Mouse (Mus musculus) heart, embryonic 15.5 days (tissue): ENCODE measurements around the gene Ugt1a10. TPM values are rescaled to one million over a fixed set of nuclear protein-coding genes. Genes with fewer than 3 reads are reported as not detected.

ENCODE experiments used
- ATAC-seq: fragments of 200-750 bp; cut with Nextera tagmentation; replicated peaks from 2 replicates; pipeline ENCODE4 v1.8.0; 2017; ENCODE audit warnings: low read depth, moderate TSS enrichment; ENCODE audit not compliant: insufficient number of reproducible peaks, insufficient read depth, low FRiP score
- H3K27ac ChIP-seq: fragments of 300-500 bp; sonication (generic); 2 replicates; pipeline ENCODE4 v1.5.1; 2015; ENCODE audit warnings: mild to moderate bottlenecking, inconsistent platforms
- H3K27me3 ChIP-seq: fragments of 300-500 bp; sonication (generic); 2 replicates; pipeline ENCODE4 v1.6.1; 2015; ENCODE audit warnings: inconsistent platforms
- H3K36me3 ChIP-seq: fragments of 300-500 bp; sonication (generic); 2 replicates; pipeline ENCODE4 v1.6.1; 2015; ENCODE audit warnings: mild to moderate bottlenecking, inconsistent platforms
- H3K4me1 ChIP-seq: fragments of 300-500 bp; sonication (generic); replicated peaks from 2 replicates; pipeline ENCODE4 v1.6.1; 2015; ENCODE audit warnings: inconsistent platforms
- H3K4me2 ChIP-seq: fragments of 300-500 bp; sonication (generic); 2 replicates; pipeline ENCODE4 v1.6.1; 2015; ENCODE audit warnings: inconsistent platforms, mild to moderate bottlenecking, moderate library complexity
- H3K4me3 ChIP-seq: fragments of 300-500 bp; sonication (generic); 2 replicates; pipeline ENCODE4 v1.5.1; 2015; ENCODE audit warnings: mild to moderate bottlenecking, inconsistent platforms
- H3K9ac ChIP-seq: fragments of 300-500 bp; sonication (generic); 2 replicates; pipeline ENCODE4 v1.6.1; 2015; ENCODE audit warnings: mild to moderate bottlenecking, inconsistent platforms
- H3K9me3 ChIP-seq: fragments of 300-500 bp; sonication (generic); replicated peaks from 2 replicates; pipeline ENCODE4 v1.6.1; 2016; ENCODE audit warnings: inconsistent platforms
- WGBS: fragments of 180-500 bp; shearing (Covaris S2); methylation state at CpG from one replicate; pipeline ENCODE4 v1.1.7; 2015; ENCODE audit warnings: mixed read lengths; 5-methylcytosine and 5-hydroxymethylcytosine counted together
- polyA plus RNA-seq: library from polyadenylated mRNA; unstranded; fragments of >200 nt; fragmentation: Nextera tagmentation; extraction: Ambion mirVana; gene quantifications from 2 replicates; pipeline ENCODE4 v1.2.1, GENCODE M21; 2015

Gene Ugt1a10
- polyA plus RNA-seq, 1 experiment from 2014 or later, result not detected

GRCm38 (mm10) chr1:88200456-88200855, 145.3 kb downstream of the Ugt1a10 start, which contains the start of gene Ugt1a2:
TSS of gene Ugt1a2 (plus strand) at chr1:88200601.
- H3K36me3 ChIP-seq, result no peaks in the 10 kb centered on the region
- peaks cover 5% of the 10 kb centered on the region; the same call in 1 of the 2 replicates for H3K4me1 ChIP-seq
- H3K4me2 ChIP-seq, result no peak within 1 kb of the TSS
- H3K4me3 ChIP-seq, result no peak within 1 kb of the TSS
- H3K9ac ChIP-seq, result no peak within 1 kb of the TSS
- no peaks in the 10 kb centered on the region for H3K27me3 ChIP-seq
- no peak within 1 kb of the TSS for H3K27ac ChIP-seq
- 74% methylated on average over 7 of the region's 7 CpGs for WGBS
- ATAC-seq, result no peak
- no peaks in the 10 kb centered on the region for H3K9me3 ChIP-seq

GRCm38 (mm10) chr1:88205294-88205922, 150.2 kb downstream of the Ugt1a10 start, which contains the start of gene Dnajb3:
TSS of gene Dnajb3 (minus strand) at chr1:88205782.
- no peaks in the 10 kb centered on the region for H3K9me3 ChIP-seq
- ATAC-seq, result peak; percentile 95
- no peaks in the 10 kb centered on the region for H3K27me3 ChIP-seq
- peaks cover 9% of the 10 kb centered on the region for H3K4me1 ChIP-seq
- 4% methylated on average over 62 of the region's 62 CpGs for WGBS
- peak within 1 kb of the TSS; percentile 71 for H3K9ac ChIP-seq
- peak within 1 kb of the TSS; percentile 56 for H3K4me3 ChIP-seq
- no peak within 1 kb of the TSS for H3K27ac ChIP-seq
- H3K4me2 ChIP-seq, result peak within 1 kb of the TSS; percentile 91
- H3K36me3 ChIP-seq, result no peaks in the 10 kb centered on the region

- no peak for ATAC-seq
- H3K9me3 ChIP-seq, result peaks cover 7% of the 10 kb centered on the region
- no peaks in the 10 kb centered on the region for H3K36me3 ChIP-seq
- no peak overlapping the region for H3K4me2 ChIP-seq
- WGBS, result 68% methylated on average over 2 of the region's 2 CpGs
- H3K9ac ChIP-seq, result no peak overlapping the region
- no peaks in the 10 kb centered on the region for H3K27me3 ChIP-seq
- no peak overlapping the region for H3K4me3 ChIP-seq
- H3K4me1 ChIP-seq, result peaks cover 9% of the 10 kb centered on the region
- H3K27ac ChIP-seq, result no peak overlapping the region
These were observed 151.8 kb downstream of the Ugt1a10 start for GRCm38 (mm10) chr1:88206843-88207479.

GRCm38 (mm10) chr1:88211812-88212211, 156.6 kb downstream of the Ugt1a10 start, which contains the start of gene Ugt1a1:
TSS of gene Ugt1a1 (plus strand) at chr1:88211959.
- Histone ChIP-seq H3K4me3 (no peak within 1 kb of the TSS), H3K27ac (no peak within 1 kb of the TSS), H3K4me2 (no peak within 1 kb of the TSS), H3K36me3 (no peaks in the 10 kb centered on the region), H3K9ac (no peak within 1 kb of the TSS), H3K27me3 (no peaks in the 10 kb centered on the region), H3K9me3 (peaks cover 47% of the 10 kb centered on the region), H3K4me1 (no peaks in the 10 kb centered on the region)
- no peak; the same call in 1 of the 2 replicates for ATAC-seq
- 61% methylated on average over 8 of the region's 8 CpGs for WGBS

GRCm38 (mm10) chr1:88212341-88213045, 157.3 kb downstream of the Ugt1a10 start:
- WGBS, result 56% methylated on average over 8 of the region's 8 CpGs
- Histone ChIP-seq H3K4me2 (no peak overlapping the region), H3K27me3 (no peaks in the 10 kb centered on the region), H3K9ac (no peak overlapping the region), H3K36me3 (no peaks in the 10 kb centered on the region), H3K27ac (no peak overlapping the region), H3K4me3 (no peak overlapping the region), H3K4me1 (no peaks in the 10 kb centered on the region), H3K9me3 (peaks cover 54% of the 10 kb centered on the region)
- ATAC-seq, result peak; percentile 34; the same call in 1 of the 2 replicates

GRCm38 (mm10) chr1:88213061-88213460, 157.9 kb downstream of the Ugt1a10 start:
- Histone ChIP-seq H3K4me3 (no peak overlapping the region), H3K9ac (no peak overlapping the region), H3K4me2 (no peak overlapping the region), H3K27ac (no peak overlapping the region), H3K27me3 (no peaks in the 10 kb centered on the region), H3K36me3 (no peaks in the 10 kb centered on the region), H3K9me3 (peaks cover 56% of the 10 kb centered on the region), H3K4me1 (no peaks in the 10 kb centered on the region)
- no peak for ATAC-seq
- 76% methylated on average over 1 of the region's 1 CpGs for WGBS

GRCm38 (mm10) chr1:88213766-88214461, 158.7 kb downstream of the Ugt1a10 start:
- H3K4me1 ChIP-seq, result no peaks in the 10 kb centered on the region
- no peak overlapping the region for H3K4me2 ChIP-seq
- no peak overlapping the region for H3K4me3 ChIP-seq
- peak; percentile 7; the same call in 1 of the 2 replicates for ATAC-seq
- H3K9me3 ChIP-seq, result peaks cover 56% of the 10 kb centered on the region
- no peaks in the 10 kb centered on the region for H3K36me3 ChIP-seq
- WGBS, result 70% methylated on average over 2 of the region's 2 CpGs
- no peak overlapping the region for H3K9ac ChIP-seq
- H3K27me3 ChIP-seq, result no peaks in the 10 kb centered on the region
- H3K27ac ChIP-seq, result no peak overlapping the region

- WGBS, result 70% methylated on average over 2 of the region's 2 CpGs
- Histone ChIP-seq H3K27ac (no peak overlapping the region), H3K4me2 (no peak overlapping the region), H3K27me3 (no peaks in the 10 kb centered on the region), H3K9me3 (peaks cover 56% of the 10 kb centered on the region), H3K4me1 (no peaks in the 10 kb centered on the region), H3K4me3 (no peak overlapping the region), H3K36me3 (no peaks in the 10 kb centered on the region), H3K9ac (no peak overlapping the region)
- no peak for ATAC-seq
These were observed 159.3 kb downstream of the Ugt1a10 start for GRCm38 (mm10) chr1:88214462-88214952.

- Histone ChIP-seq H3K27me3 (no peaks in the 10 kb centered on the region), H3K9me3 (peaks cover 56% of the 10 kb centered on the region), H3K4me1 (no peaks in the 10 kb centered on the region), H3K36me3 (no peaks in the 10 kb centered on the region), H3K27ac (no peak overlapping the region), H3K9ac (no peak overlapping the region), H3K4me2 (no peak overlapping the region), H3K4me3 (no peak overlapping the region)
- ATAC-seq, result no peak
- 63% methylated on average over 10 of the region's 10 CpGs for WGBS
These were observed 160.5 kb downstream of the Ugt1a10 start for GRCm38 (mm10) chr1:88215466-88216380.

GRCm38 (mm10) chr1:88216551-88216950, 161.4 kb downstream of the Ugt1a10 start:
- H3K36me3 ChIP-seq, result no peaks in the 10 kb centered on the region
- ATAC-seq, result no peak
- no peaks in the 10 kb centered on the region for H3K4me1 ChIP-seq
- no peaks in the 10 kb centered on the region for H3K27me3 ChIP-seq
- 48% methylated on average over 2 of the region's 2 CpGs for WGBS
- no peak overlapping the region for H3K4me2 ChIP-seq
- H3K4me3 ChIP-seq, result no peak overlapping the region
- peaks cover 53% of the 10 kb centered on the region for H3K9me3 ChIP-seq
- H3K27ac ChIP-seq, result no peak overlapping the region
- H3K9ac ChIP-seq, result no peak overlapping the region
